Mouse (Mus musculus) cerebellum, adult 11-12 months (tissue): ENCODE data around the gene Rai1.

Experiments used
- DNase-seq: peaks from one replicate; pipeline ENCODE4 v3.0.0; 2022

Rai1 gene

DNA sequence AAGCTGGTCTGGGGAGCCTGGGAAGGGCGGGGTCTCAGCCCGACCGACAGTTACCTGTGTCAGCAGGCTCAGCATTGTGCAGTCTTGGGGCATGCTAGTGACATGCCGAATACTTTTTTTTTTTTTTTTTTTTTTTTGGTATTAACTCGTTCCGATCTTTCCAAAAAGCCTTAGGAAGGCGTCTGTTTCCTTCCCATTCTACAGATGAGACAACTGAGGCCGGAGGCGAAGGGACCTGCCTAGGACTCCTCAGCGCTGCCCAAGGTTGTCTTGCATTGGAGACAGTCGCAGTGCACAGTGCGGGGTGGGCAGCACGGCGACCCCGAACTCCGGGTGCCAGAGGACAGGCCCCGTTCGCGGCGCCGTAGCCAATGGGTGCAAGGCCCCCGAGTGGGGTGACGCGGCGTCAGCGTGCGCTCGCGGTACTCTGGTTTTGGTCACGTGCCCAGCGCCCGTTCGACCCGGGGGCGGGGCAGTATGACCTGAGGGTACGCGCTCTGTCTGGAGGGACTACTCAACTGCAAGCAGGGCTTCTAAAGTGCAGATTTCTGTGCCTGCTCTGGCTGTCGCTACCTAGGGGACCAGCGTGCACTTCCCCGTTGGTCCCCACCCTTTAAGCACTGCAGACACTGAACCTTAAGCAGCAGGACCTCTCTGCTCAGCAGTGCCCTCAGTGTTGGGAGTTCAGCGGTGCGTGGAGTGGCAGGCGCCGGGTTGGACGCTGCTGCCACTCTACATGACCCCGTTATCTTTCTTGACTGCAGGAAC, 117.8 kb downstream of the Rai1 start, which contains the start of gene Srebf1:
Srebf1 (minus strand) TSS at position 113 of the 768 bp plus-strand sequence.
- DNase-seq = peak; percentile 72

DNA sequence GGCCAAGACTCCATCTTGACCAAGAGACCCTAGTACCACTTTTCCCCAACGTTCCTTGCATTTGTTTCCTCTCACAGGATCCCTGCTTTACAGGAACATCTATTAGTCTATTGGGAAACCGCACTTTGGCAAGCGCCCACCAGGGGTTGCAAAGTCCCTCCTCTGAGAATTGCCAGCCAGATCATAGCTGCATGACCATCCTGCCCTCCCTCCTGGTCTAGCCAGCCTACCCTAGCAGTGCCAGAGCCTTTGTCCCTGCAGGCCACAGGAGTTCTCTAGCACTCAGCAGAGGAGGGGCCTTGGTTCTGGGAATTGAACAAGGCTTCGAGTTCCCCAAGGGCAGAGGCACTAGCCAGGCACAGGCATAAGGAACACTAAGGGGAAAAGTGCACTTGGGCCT, 119.9 kb downstream of the Rai1 start:
- no peak for DNase-seq

DNA sequence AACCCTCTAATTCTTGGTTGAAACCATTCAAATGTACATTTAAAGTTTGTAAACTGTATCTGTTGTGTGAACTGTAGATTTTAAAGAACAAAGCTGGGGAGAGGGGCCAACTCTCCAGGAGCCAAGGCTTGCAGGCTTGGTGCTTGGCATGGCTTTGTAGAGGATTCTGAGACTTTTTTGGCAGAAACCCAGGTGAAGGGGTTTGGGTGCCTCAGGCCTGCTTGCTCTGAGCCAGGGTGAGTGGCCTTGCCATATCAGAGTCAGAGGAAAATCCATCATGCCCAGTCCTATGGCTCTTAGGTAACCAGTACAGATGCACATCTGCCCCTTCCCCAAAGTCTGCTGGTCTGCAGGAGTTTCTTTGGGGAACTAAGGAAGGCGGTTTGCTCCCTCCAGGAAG, 121.1 kb downstream of the Rai1 start:
- DNase-seq = no peak

DNA sequence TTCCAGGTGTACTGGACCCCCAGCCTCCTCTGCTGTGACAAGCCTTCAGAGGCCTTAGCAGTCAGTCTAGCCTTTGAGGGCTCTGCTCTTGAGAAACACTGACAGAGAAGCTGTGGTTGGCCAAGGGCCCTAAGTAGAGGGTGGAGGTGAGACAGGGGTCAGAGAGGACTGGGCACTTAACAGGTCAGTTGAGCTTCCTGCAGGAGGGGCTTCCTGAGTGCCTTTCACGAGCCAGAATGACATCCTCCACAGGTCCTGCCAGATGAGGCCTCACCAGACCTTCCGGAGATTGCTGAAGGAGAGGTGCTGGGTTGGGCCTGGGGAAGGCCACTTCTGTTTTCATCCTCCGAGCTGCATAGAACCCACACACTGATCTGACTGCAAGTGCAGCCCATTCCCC, 123.7 kb downstream of the Rai1 start:
- no peak for DNase-seq

DNA sequence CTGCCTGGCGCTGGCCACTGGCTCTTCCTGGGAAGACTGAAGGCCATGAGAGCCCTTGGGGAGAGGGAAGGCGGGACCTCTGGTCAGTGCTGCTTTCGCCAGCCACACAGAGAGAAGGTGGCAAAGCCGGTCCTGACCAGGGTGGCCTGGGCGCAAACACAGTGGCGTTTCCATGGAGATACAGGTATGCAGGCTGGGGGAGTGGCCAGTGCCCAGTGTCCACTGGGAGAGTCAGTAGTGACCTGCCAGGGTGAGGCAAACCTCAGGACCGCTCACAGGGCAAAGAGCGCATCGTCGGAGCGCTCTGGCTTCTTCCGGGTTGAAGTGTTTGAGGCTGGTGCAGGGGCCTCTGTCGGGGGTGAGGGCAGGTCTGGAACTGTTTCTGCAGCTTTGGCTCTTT, 125.0 kb downstream of the Rai1 start:
- DNase-seq = no peak

DNA sequence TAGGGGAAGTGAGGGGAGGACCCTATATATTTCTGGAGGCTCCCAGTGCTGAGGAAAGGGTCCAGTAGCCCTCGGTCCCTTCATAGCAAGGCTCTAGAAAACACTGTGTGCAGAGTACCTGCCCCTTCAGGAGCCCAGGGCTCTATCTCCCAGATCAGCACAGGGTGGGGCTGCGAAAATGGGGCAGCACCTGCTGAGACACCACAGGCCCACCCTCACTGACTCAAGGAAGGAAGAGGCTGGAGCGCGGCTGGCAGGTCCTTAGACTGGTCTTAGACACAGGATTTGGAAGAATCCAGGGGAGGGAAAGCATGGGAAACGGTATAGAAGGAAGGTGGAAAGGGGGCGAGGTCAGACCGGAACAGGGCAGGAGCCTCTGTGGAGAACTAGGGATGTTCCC, 125.7 kb downstream of the Rai1 start:
- no peak for DNase-seq

DNA sequence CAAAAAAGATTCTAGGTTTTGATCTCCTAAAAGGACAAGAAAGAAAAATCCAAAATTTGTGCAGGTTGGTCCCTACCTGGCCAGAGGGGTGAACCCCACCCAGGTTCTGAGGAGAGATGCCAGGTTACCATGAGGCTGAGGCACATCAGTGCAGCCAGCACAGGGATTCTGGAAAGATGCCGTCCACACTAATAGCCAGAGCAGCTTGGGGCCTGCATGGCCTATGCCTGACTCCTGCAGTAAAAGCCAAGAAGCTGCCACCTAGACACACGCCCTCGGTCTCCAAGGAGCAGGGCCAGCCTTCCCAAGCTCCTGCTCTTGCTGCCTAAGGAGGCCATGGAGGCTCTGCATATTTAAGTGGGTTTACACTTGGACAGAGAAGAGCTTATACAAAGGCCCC, 126.5 kb downstream of the Rai1 start:
- DNase-seq = peak; percentile 64

- peak; percentile 29 for DNase-seq
These were observed 127.1 kb downstream of the Rai1 start for GRCm38 (mm10) chr11:60231951-60232350.

DNA sequence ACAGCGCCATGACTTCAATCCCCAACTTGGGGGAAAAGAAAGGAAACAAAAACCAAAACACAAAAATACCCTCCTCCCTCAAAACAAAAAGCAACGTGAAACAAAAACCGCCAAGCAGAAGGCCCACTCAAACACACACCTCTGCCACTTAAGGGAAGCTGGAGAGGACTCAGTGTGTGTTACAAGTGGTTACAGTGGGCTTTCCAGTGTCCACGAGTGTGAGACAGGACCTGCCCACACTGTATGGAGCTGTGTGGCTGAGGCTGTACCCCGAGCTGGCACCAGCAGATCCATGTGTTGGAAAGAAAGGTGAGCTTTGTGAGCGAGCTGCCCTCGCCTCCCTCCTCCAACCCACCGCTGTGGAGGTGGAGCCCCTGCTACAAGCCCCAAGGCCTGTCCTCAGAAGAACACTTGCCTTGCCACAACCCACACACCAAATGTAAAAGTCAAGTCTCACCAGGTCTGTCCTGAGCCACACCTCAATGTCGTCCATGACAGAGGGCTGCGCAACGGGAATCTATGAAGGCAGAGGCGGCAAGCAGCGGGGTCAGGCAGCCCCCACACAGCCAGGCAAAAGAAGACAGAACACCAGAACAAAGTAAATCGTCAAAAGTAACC, 127.7 kb downstream of the Rai1 start:
- peak; percentile 30 for DNase-seq

GRCm38 (mm10) chr11:60233235-60233634, 128.4 kb downstream of the Rai1 start:
- peak; percentile 85 for DNase-seq

- no peak for DNase-seq
These were observed 130.5 kb downstream of the Rai1 start for GRCm38 (mm10) chr11:60235351-60235750.

- DNase-seq = no peak
These were observed 135.7 kb downstream of the Rai1 start for GRCm38 (mm10) chr11:60240509-60240908.

DNA sequence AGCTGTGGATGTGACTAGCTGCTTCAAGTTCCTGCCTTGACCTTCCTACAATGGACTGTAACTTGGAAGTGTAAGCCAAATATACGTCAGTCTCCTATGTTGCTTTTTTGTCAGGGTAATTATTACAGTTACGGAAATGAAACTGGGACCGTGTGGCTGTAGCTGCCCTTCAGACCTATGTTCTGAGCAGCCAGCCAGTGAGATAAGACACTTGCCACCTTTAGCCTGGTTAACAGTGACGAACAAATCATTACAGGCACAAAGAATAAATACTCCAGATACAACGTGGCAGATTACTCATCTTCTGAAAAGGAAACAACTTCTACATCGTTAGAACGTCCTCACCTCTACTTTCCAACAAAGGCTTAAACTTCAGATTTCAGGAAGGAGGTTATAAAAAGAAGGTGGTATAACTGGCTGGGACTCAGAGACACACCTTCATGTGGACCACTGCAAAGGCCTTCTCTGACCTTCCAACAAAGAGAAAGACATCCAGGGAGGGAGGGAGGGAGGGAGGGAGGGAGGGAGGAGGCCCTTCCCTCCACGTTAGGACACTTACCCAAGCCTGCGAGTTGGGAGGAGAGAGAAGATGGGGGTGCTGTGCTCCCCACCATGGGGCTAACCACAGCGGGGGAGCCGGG, 139.8 kb downstream of the Rai1 start:
- DNase-seq = no peak

- DNase-seq = peak; percentile 59
These were observed 141.3 kb downstream of the Rai1 start for GRCm38 (mm10) chr11:60246077-60246476.

GRCm38 (mm10) chr11:60247753-60248550, 143.1 kb downstream of the Rai1 start:
- DNase-seq = peak; percentile 81
